Mouse (Mus musculus): Measurements from ENCODE around the gene Plcd1. TPM values are rescaled to one million over a fixed set of nuclear protein-coding genes. Genes with fewer than 3 reads are reported as not detected.
A peak's percentile ranks its signal among the peaks of the same experiment; 100 is the strongest.

Gene Plcd1
- polyA plus RNA-seq, 1 experiment from 2014 or later, result 23.8 TPM

Small RNAs within 50 kb of the gene (microRNA-seq; reads per million reads assigned to microRNA genes)
- 7.3 reads per million, percentile 23 among the genes with 10 or more reads in this experiment for gene Mir26a-1

Other genes starting within 250 kb of the Plcd1 start
- 8.1 and 9.3 TPM in 2 replicates for gene Ctdspl, start 167.0 kb downstream of the Plcd1 start, polyA plus RNA-seq (2015; fragmentation: Nextera tagmentation; extraction: Ambion mirVana)
- 9.0 and 11.4 TPM in 2 replicates for gene Vill, start 40.7 kb downstream of the Plcd1 start, polyA plus RNA-seq (2015; fragmentation: Nextera tagmentation; extraction: Ambion mirVana)
- 0.67 and 0.84 TPM in 2 replicates for gene Dlec1, start 9.0 kb upstream of the Plcd1 start, polyA plus RNA-seq (2015; fragmentation: Nextera tagmentation; extraction: Ambion mirVana)
- 1.4 and 2.0 TPM in 2 replicates for gene Acaa1b, start 63.6 kb upstream of the Plcd1 start, polyA plus RNA-seq (2015; fragmentation: Nextera tagmentation; extraction: Ambion mirVana)
- gene Gm47289, start 65.7 kb upstream of the Plcd1 start, polyA plus RNA-seq (2015; fragmentation: Nextera tagmentation; extraction: Ambion mirVana), result not detected in 2 replicates
- gene Slc22a13, start 115.6 kb upstream of the Plcd1 start, polyA plus RNA-seq (2015; fragmentation: Nextera tagmentation; extraction: Ambion mirVana), result not detected in 2 replicates
- 8.3 TPM in 2 replicates for gene Oxsr1, start 228.9 kb upstream of the Plcd1 start, polyA plus RNA-seq (2015; fragmentation: Nextera tagmentation; extraction: Ambion mirVana)
- 100 and 104 TPM in 2 replicates for gene Acaa1a, start 246.2 kb upstream of the Plcd1 start, polyA plus RNA-seq (2015; fragmentation: Nextera tagmentation; extraction: Ambion mirVana)
- gene Myd88, start 247.9 kb upstream of the Plcd1 start, polyA plus RNA-seq (2015; fragmentation: Nextera tagmentation; extraction: Ambion mirVana), result 18.1 and 19.0 TPM in 2 replicates

Measured in heart, embryonic 16.5 days (tissue).